Mouse (Mus musculus): ENCODE data around the gene Sh3bp5. TPM values are rescaled to one million over a fixed set of nuclear protein-coding genes. Genes with fewer than 3 reads are reported as not detected.

Gene Sh3bp5
- polyA plus RNA-seq, 1 experiment from 2014 or later, result 66.9 TPM

- Histone ChIP-seq H3K4me1 (peaks cover 32% of the 10 kb centered on the region), H3K27me3 (no peaks in the 10 kb centered on the region), H3K4me2 (no peak overlapping the region), H3K4me3 (no peak overlapping the region), H3K9ac (no peak overlapping the region), H3K27ac (no peak overlapping the region), H3K9me3 (replicated peaks) (no peaks in the 10 kb centered on the region), H3K36me3 (ENCODE audit: poor library complexity, severe bottlenecking) (peaks cover 21% of the 10 kb centered on the region; the same call in 1 of the 2 replicates)
- 93% methylated on average over 3 of the region's 3 CpGs for WGBS
- no peak for ATAC-seq
Observed at GRCm38 (mm10) chr14:31431789-31432330, 4.0 kb downstream of the Sh3bp5 start.

GRCm38 (mm10) chr14:31429004-31429395 lies 6.9 kb downstream of the Sh3bp5 start:
- no peak overlapping the region for H3K4me3 ChIP-seq
- no peak overlapping the region for H3K4me2 ChIP-seq
- no peak overlapping the region for H3K27ac ChIP-seq
- WGBS, result 64% methylated on average over 5 of the region's 5 CpGs
- H3K27me3 ChIP-seq, result no peaks in the 10 kb centered on the region
- H3K36me3 ChIP-seq (ENCODE audit: poor library complexity, severe bottlenecking), result peaks cover 33% of the 10 kb centered on the region
- no peak for ATAC-seq
- no peaks in the 10 kb centered on the region for H3K9me3 ChIP-seq (replicated peaks)
- H3K4me1 ChIP-seq, result peaks cover 23% of the 10 kb centered on the region
- no peak overlapping the region for H3K9ac ChIP-seq

GRCm38 (mm10) chr14:31428211-31429003 lies 7.5 kb downstream of the Sh3bp5 start:
- Histone ChIP-seq H3K36me3 (ENCODE audit: poor library complexity, severe bottlenecking) (peaks cover 33% of the 10 kb centered on the region), H3K27ac (no peak overlapping the region)
- 75% methylated on average over 15 of the region's 15 CpGs for WGBS

GRCm38 (mm10) chr14:31422961-31423791 lies 12.7 kb downstream of the Sh3bp5 start:
- Histone ChIP-seq H3K4me3 (no peak overlapping the region), H3K4me2 (no peak overlapping the region), H3K27me3 (no peaks in the 10 kb centered on the region), H3K36me3 (ENCODE audit: poor library complexity, severe bottlenecking) (peaks cover 24% of the 10 kb centered on the region), H3K27ac (no peak overlapping the region), H3K4me1 (peaks cover 14% of the 10 kb centered on the region), H3K9me3 (replicated peaks) (no peaks in the 10 kb centered on the region), H3K9ac (no peak overlapping the region)
- WGBS, result 76% methylated on average over 11 of the region's 11 CpGs
- no peak for ATAC-seq

More at GRCm38 (mm10) chr14:31428211-31429003, 7.5 kb downstream of the Sh3bp5 start:
- Histone ChIP-seq H3K4me2 (no peak overlapping the region), H3K4me1 (peaks cover 23% of the 10 kb centered on the region), H3K4me3 (no peak overlapping the region), H3K9ac (no peak overlapping the region), H3K27me3 (no peaks in the 10 kb centered on the region), H3K9me3 (replicated peaks) (no peaks in the 10 kb centered on the region)
- no peak for ATAC-seq

GRCm38 (mm10) chr14:31422395-31422794 lies 13.5 kb downstream of the Sh3bp5 start:
- no peaks in the 10 kb centered on the region for H3K27me3 ChIP-seq
- ATAC-seq, result no peak
- H3K4me3 ChIP-seq, result no peak overlapping the region
- no peak overlapping the region for H3K4me2 ChIP-seq
- no peaks in the 10 kb centered on the region for H3K9me3 ChIP-seq (replicated peaks)
- peaks cover 14% of the 10 kb centered on the region for H3K4me1 ChIP-seq
- H3K27ac ChIP-seq, result no peak overlapping the region
- 96% methylated on average over 5 of the region's 5 CpGs for WGBS
- H3K36me3 ChIP-seq (ENCODE audit: poor library complexity, severe bottlenecking), result peaks cover 17% of the 10 kb centered on the region
- no peak overlapping the region for H3K9ac ChIP-seq

GRCm38 (mm10) chr14:31421509-31422295 lies 14.2 kb downstream of the Sh3bp5 start:
- no peak for ATAC-seq
- Histone ChIP-seq H3K27ac (no peak overlapping the region), H3K4me1 (peaks cover 14% of the 10 kb centered on the region), H3K36me3 (ENCODE audit: poor library complexity, severe bottlenecking) (peaks cover 11% of the 10 kb centered on the region), H3K9ac (no peak overlapping the region), H3K4me3 (no peak overlapping the region), H3K9me3 (replicated peaks) (no peaks in the 10 kb centered on the region), H3K4me2 (no peak overlapping the region), H3K27me3 (no peaks in the 10 kb centered on the region)
- WGBS, result 90% methylated on average over 18 of the region's 18 CpGs

GRCm38 (mm10) chr14:31420985-31421384 lies 14.9 kb downstream of the Sh3bp5 start:
- Histone ChIP-seq H3K4me1 (peaks cover 14% of the 10 kb centered on the region), H3K36me3 (ENCODE audit: poor library complexity, severe bottlenecking) (peaks cover 4% of the 10 kb centered on the region), H3K9ac (no peak overlapping the region), H3K27me3 (no peaks in the 10 kb centered on the region), H3K4me3 (no peak overlapping the region), H3K27ac (no peak overlapping the region), H3K9me3 (replicated peaks) (no peaks in the 10 kb centered on the region), H3K4me2 (no peak overlapping the region)
- ATAC-seq, result no peak
- WGBS, result 79% methylated on average over 7 of the region's 7 CpGs

- Histone ChIP-seq H3K27me3 (no peaks in the 10 kb centered on the region), H3K4me3 (no peak overlapping the region), H3K4me2 (no peak overlapping the region), H3K9me3 (replicated peaks) (no peaks in the 10 kb centered on the region), H3K9ac (no peak overlapping the region), H3K36me3 (ENCODE audit: poor library complexity, severe bottlenecking) (no peaks in the 10 kb centered on the region), H3K4me1 (peaks cover 14% of the 10 kb centered on the region), H3K27ac (no peak overlapping the region)
- WGBS, result 90% methylated on average over 7 of the region's 7 CpGs
- ATAC-seq, result no peak
Observed at GRCm38 (mm10) chr14:31420562-31420961, 15.3 kb downstream of the Sh3bp5 start.

- 91% methylated on average over 8 of the region's 8 CpGs for WGBS
- H3K27me3 ChIP-seq, result no peaks in the 10 kb centered on the region
- no peak overlapping the region for H3K4me3 ChIP-seq
- no peak overlapping the region for H3K27ac ChIP-seq
- peaks cover 14% of the 10 kb centered on the region for H3K4me1 ChIP-seq
- no peak overlapping the region for H3K9ac ChIP-seq
- H3K4me2 ChIP-seq, result no peak overlapping the region
- no peaks in the 10 kb centered on the region for H3K9me3 ChIP-seq (replicated peaks)
- ATAC-seq, result no peak
- H3K36me3 ChIP-seq (ENCODE audit: poor library complexity, severe bottlenecking), result no peaks in the 10 kb centered on the region
Observed at GRCm38 (mm10) chr14:31420135-31420534, 15.7 kb downstream of the Sh3bp5 start.

GRCm38 (mm10) chr14:31419279-31419678 lies 16.6 kb downstream of the Sh3bp5 start:
- Histone ChIP-seq H3K27ac (no peak overlapping the region), H3K9me3 (replicated peaks) (no peaks in the 10 kb centered on the region), H3K9ac (no peak overlapping the region), H3K4me3 (no peak overlapping the region), H3K36me3 (ENCODE audit: poor library complexity, severe bottlenecking) (no peaks in the 10 kb centered on the region), H3K4me2 (no peak overlapping the region), H3K27me3 (no peaks in the 10 kb centered on the region), H3K4me1 (peaks cover 16% of the 10 kb centered on the region)
- ATAC-seq, result no peak
- 40% methylated on average over 4 of the region's 4 CpGs for WGBS

- no peak for ATAC-seq
- WGBS, result 71% methylated on average over 16 of the region's 16 CpGs
Observed at GRCm38 (mm10) chr14:31416835-31417549, 18.9 kb downstream of the Sh3bp5 start.

More at GRCm38 (mm10) chr14:31416835-31417549, 18.9 kb downstream of the Sh3bp5 start:
- Histone ChIP-seq H3K27ac (no peak overlapping the region), H3K9me3 (replicated peaks) (no peaks in the 10 kb centered on the region), H3K27me3 (no peaks in the 10 kb centered on the region), H3K9ac (no peak overlapping the region), H3K4me2 (no peak overlapping the region), H3K4me3 (no peak overlapping the region), H3K36me3 (ENCODE audit: poor library complexity, severe bottlenecking) (no peaks in the 10 kb centered on the region), H3K4me1 (peaks cover 9% of the 10 kb centered on the region)
